Mouse (Mus musculus) liver, postnatal 0 days (tissue): ENCODE measurements around the gene Robo2. TPM values are rescaled to one million over a fixed set of nuclear protein-coding genes. Genes with fewer than 3 reads are reported as not detected.
"Not testable (repeated sequence)": the region's sequence is repeated elsewhere in the genome, so short reads cannot be mapped to it uniquely, and the experiment has no call there.

Source experiments
- ATAC-seq: fragments of 200-750 bp; cut with Nextera tagmentation; 2 replicates; pipeline ENCODE4 v1.8.0; 2017; ENCODE audit warnings: mild to moderate bottlenecking, moderate library complexity
- DNase-seq: peaks from one replicate; pipeline ENCODE4 v3.0.0-alpha.2; 2016
- H3K27ac ChIP-seq: fragments of 300-500 bp; sonication (generic); 2 replicates; pipeline ENCODE4 v1.5.1; 2014; ENCODE audit warnings: antibody characterized with exemption, moderate library complexity, mild to moderate bottlenecking, low read depth
- H3K27me3 ChIP-seq: fragments of 300-500 bp; sonication (generic); 2 replicates; pipeline ENCODE4 v1.6.1; 2014; ENCODE audit warnings: low read length, control low read depth, mixed read lengths; ENCODE audit not compliant: insufficient read depth
- H3K36me3 ChIP-seq: fragments of 300-500 bp; sonication (generic); replicated peaks from 2 replicates; pipeline ENCODE4 v1.6.1; 2014; ENCODE audit warnings: mild to moderate bottlenecking, control low read depth, low read length, moderate library complexity, mixed read lengths; ENCODE audit not compliant: insufficient read depth
- H3K4me1 ChIP-seq: fragments of 300-500 bp; sonication (generic); 2 replicates; pipeline ENCODE4 v1.6.1; 2014; ENCODE audit warnings: antibody characterized with exemption, mild to moderate bottlenecking, control low read depth; ENCODE audit not compliant: insufficient read depth
- H3K4me2 ChIP-seq: fragments of 300-500 bp; sonication (generic); 2 replicates; pipeline ENCODE4 v1.6.1; 2014; ENCODE audit warnings: low read depth, mild to moderate bottlenecking, low read length, moderate library complexity, mixed read lengths
- H3K4me3 ChIP-seq: fragments of 300-500 bp; sonication (generic); 2 replicates; pipeline ENCODE4 v1.5.1; 2014; ENCODE audit warnings: low read depth, low read length
- H3K9ac ChIP-seq: fragments of 300-500 bp; sonication (generic); replicated peaks from 2 replicates; pipeline ENCODE4 v1.6.1; 2014; ENCODE audit warnings: mild to moderate bottlenecking, moderate library complexity
- H3K9me3 ChIP-seq: fragments of 300-500 bp; sonication (generic); 2 replicates; pipeline ENCODE4 v1.6.1; 2016; ENCODE audit warnings: mild to moderate bottlenecking, control low read depth, low read length, mixed read lengths
- CTCF ChIP-seq: sonication (generic); IDR thresholded peaks from 2 replicates; pipeline ENCODE4 v1.5.1; 2016; ENCODE audit warnings: antibody characterized with exemption, low read depth
- EP300 ChIP-seq: IDR thresholded peaks from 2 replicates; pipeline ENCODE4 v1.6.1; 2016; ENCODE audit warnings: antibody characterized with exemption, low read depth, mild to moderate bottlenecking
- WGBS: fragments of 180-500 bp; shearing (Covaris S2); extraction: QIAGEN DNeasy Blood & Tissue Kit; methylation state at CpG from one replicate; pipeline ENCODE4 v1.1.7; 2014; ENCODE audit not compliant: insufficient replicate concordance; 5-methylcytosine and 5-hydroxymethylcytosine counted together
- polyA plus RNA-seq: library from polyadenylated mRNA; unstranded; fragments of >200 nt; fragmentation: Nextera tagmentation; extraction: Ambion mirVana; gene quantifications from 2 replicates; pipeline ENCODE4 v1.2.1, GENCODE M21; 2015

The Robo2 gene
- polyA plus RNA-seq, 1 experiment from 2014 or later: 1.6 TPM

- TF ChIP-seq EP300 (no peak), CTCF (no peak)
- Histone ChIP-seq H3K4me2 (no peak overlapping the region), H3K9me3 (no peaks in the 10 kb centered on the region), H3K4me1 (no peaks in the 10 kb centered on the region), H3K27ac (no peak overlapping the region), H3K27me3 (no peaks in the 10 kb centered on the region), H3K4me3 (no peak overlapping the region), H3K36me3 (no peaks in the 10 kb centered on the region), H3K9ac (no peak overlapping the region)
- DNase-seq (no peak), ATAC-seq (no peak)
- 77% methylated on average over 5 of the region's 5 CpGs for WGBS
Observed at GRCm38 (mm10) chr16:74131370-74131769, 280.3 kb downstream of the Robo2 start.

- Histone ChIP-seq H3K27ac (no peak overlapping the region), H3K9ac (no peak overlapping the region), H3K4me1 (no peaks in the 10 kb centered on the region), H3K4me2 (no peak overlapping the region), H3K4me3 (no peak overlapping the region), H3K9me3 (no peaks in the 10 kb centered on the region), H3K27me3 (no peaks in the 10 kb centered on the region), H3K36me3 (no peaks in the 10 kb centered on the region)
- ATAC-seq: no peak
- DNase-seq: no peak
- TF ChIP-seq EP300 (no peak), CTCF (no peak)
- 69% methylated on average over 5 of the region's 5 CpGs for WGBS
Observed at GRCm38 (mm10) chr16:74128443-74128983, 283.1 kb downstream of the Robo2 start.

- H3K4me1 ChIP-seq: no peaks in the 10 kb centered on the region
- no peak overlapping the region for H3K4me3 ChIP-seq
- no peak overlapping the region for H3K9ac ChIP-seq
- no peaks in the 10 kb centered on the region for H3K27me3 ChIP-seq
- ATAC-seq: no peak
- no peak for DNase-seq
- H3K9me3 ChIP-seq: no peaks in the 10 kb centered on the region
- no peak overlapping the region for H3K4me2 ChIP-seq
- TF ChIP-seq CTCF: no peak
- TF ChIP-seq EP300: no peak
- H3K36me3 ChIP-seq: no peaks in the 10 kb centered on the region
- WGBS: 86% methylated on average over 3 of the region's 3 CpGs
- H3K27ac ChIP-seq: no peak overlapping the region
Observed at GRCm38 (mm10) chr16:74113155-74113554, 298.5 kb downstream of the Robo2 start.

GRCm38 (mm10) chr16:74111101-74111500, 300.5 kb downstream of the Robo2 start:
- Histone ChIP-seq H3K36me3 (no peaks in the 10 kb centered on the region), H3K4me2 (no peak overlapping the region), H3K27me3 (no peaks in the 10 kb centered on the region), H3K4me3 (no peak overlapping the region), H3K4me1 (no peaks in the 10 kb centered on the region), H3K9me3 (no peaks in the 10 kb centered on the region), H3K9ac (no peak overlapping the region), H3K27ac (no peak overlapping the region)
- DNase-seq (no peak), ATAC-seq (no peak)
- WGBS: 76% methylated on average over 4 of the region's 4 CpGs
- no peak for TF ChIP-seq CTCF
- TF ChIP-seq EP300: no peak

- not testable (repeated sequence) for H3K27me3 ChIP-seq, DNase-seq, H3K27ac ChIP-seq, H3K4me3 ChIP-seq, H3K4me1 ChIP-seq, H3K9me3 ChIP-seq, H3K4me2 ChIP-seq, H3K9ac ChIP-seq, ATAC-seq, H3K36me3 ChIP-seq
- 74% methylated on average over 8 of the region's 8 CpGs for WGBS
Observed at GRCm38 (mm10) chr16:74104449-74104848, 307.2 kb downstream of the Robo2 start.

GRCm38 (mm10) chr16:74092997-74093801, 318.4 kb downstream of the Robo2 start:
- Histone ChIP-seq H3K4me1 (no peaks in the 10 kb centered on the region), H3K4me2 (no peak overlapping the region), H3K9ac (no peak overlapping the region), H3K27me3 (no peaks in the 10 kb centered on the region), H3K9me3 (no peaks in the 10 kb centered on the region), H3K27ac (no peak overlapping the region), H3K36me3 (no peaks in the 10 kb centered on the region), H3K4me3 (no peak overlapping the region)
- no peak for TF ChIP-seq CTCF
- TF ChIP-seq EP300: no peak
- no peak for ATAC-seq
- WGBS: 72% methylated on average over 7 of the region's 7 CpGs
- no peak for DNase-seq
